Mouse (Mus musculus) lung, postnatal 10 days (tissue): Measurements from ENCODE around the gene Uhrf1bp1.
"Not testable (repeated sequence)": the region's sequence is repeated elsewhere in the genome, so short reads cannot be mapped to it uniquely, and the experiment has no call there.

ENCODE experiments used
- DNase-seq: peaks from one replicate; pipeline ENCODE4 v3.0.0; 2021

Gene Uhrf1bp1

DNA sequence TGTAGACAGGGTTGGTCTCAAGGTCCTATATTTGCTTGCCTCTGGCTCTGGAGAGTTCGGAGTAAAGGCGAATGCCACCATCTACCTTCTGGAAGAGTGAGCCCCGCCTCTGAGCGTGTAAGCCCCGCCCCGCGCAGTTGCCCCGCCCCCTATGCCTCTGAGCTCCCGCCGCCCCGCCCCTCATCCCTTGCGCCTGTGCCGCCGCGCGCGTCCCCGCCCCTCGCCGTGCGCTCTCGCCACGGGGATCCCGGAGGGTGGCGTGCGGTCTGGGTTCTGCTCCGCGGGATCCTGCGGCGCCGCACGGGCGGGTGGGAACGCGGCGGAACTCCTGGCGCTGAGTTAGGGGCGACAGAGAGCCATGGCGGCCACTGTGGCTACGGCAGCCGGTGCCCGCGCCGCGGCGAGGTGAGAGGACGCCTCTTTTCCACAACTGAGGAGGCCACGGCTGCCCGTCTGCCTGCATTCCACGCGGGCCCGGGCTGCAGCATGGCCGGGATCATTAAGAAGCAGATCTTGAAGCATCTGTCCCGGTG, at the start of gene Uhrf1bp1:
Gene Uhrf1bp1 (plus strand): TSS at position 177 of the 533 bp plus-strand sequence.
- peak; percentile 87 for DNase-seq

DNA sequence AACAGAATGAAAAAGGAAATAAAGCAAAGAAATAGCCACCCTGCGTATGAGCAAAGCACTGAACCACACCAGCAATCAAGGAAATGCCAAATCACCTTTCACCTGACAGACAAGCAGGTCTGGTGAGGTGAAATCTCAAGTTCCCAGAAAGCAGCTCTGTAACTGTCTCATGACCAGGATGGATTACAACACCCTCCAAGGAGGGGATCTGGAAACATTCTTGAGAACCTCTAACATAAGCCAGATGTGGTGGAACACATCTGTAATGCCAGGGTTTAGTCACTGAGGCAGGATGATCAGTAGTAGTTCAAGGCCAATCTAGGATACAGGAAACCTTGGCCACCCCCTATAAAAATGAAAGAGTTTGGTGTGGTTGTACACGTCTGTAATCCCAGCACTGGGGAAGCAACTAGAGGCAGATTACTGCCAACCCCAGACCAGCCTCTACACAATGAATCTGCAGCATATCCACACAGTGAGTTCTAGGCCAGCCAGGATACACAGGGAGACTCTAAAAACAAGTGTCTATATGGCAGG, 48.6 kb upstream of the Uhrf1bp1 start:
- DNase-seq, result no peak

GRCm38 (mm10) chr17:27810569-27811331, 45.5 kb upstream of the Uhrf1bp1 start:
- DNase-seq, result no peak

- DNase-seq, result no peak
These were observed 44.3 kb upstream of the Uhrf1bp1 start for GRCm38 (mm10) chr17:27811980-27812379.

DNA sequence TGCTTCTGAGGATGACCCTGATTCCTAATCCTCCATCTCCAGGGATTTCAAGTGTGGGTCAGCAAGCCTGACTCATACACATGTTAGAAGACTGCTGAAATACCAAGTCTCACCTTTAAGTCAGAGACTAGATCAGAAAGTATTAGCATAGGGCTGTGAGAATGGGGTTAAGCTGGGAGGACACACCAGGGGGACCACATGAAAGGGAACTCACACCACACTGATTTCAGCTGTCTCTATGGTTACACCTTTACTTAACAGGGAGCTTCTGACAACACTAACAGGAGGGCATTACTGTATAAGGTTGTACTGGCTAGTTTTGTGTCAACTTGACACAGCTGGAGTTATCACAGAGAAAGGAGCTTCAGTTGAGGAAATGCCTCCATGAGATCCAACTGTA, 41.6 kb upstream of the Uhrf1bp1 start:
- no peak for DNase-seq

DNA sequence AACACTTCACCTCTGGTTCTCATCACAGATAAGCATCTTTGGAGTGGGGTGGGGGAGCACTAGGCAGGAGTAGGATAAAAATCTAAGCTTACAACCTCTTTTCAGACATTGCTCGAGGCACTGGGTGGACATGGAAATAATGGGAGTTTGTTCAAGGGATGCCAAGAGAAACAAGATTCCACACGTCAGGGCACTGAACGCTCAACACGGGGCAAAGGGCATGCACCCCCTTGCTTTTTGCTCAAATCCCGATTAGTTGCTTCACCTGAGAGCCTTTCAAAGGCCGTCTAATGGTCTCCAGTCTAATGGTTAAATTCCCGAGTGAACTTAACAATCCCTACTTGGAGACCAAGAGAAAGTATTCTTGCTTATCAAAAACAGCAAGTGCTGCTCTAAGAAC, 37.2 kb upstream of the Uhrf1bp1 start:
- DNase-seq, result no peak

- DNase-seq, result peak; percentile 51
These were observed 36.7 kb upstream of the Uhrf1bp1 start for GRCm38 (mm10) chr17:27819521-27819970.

DNA sequence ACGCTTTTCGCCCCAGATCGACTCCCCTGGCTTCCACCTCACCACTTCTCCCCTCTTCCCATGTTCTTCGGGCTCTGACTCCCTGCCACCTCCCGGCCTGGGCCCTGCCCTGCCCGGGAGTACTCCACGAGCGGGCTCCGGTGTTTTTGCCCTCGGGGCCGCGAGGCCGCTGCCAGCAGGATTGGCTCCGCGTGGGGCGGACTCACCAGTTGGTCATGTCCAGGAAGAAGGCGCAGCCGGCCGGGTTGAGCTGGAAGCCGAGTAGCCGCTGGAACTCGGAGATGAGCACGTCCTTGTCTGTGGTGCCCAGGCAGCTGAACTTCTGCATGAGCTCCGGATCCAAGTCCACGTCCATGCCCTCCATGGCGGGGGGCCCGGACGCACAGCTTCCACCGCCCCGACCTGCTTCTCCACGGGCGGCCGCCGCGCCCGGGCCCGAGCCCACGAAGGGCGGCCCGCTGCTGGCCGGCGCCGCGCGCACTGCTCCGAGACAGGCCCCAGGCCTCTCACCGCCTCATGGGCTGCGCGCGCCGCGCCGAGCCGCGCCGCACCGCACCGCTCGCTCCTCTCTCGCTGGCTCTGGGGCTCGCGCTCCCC, 36.2 kb upstream of the Uhrf1bp1 start:
- peak; percentile 63 for DNase-seq

- DNase-seq, result peak; percentile 99
These were observed 35.5 kb upstream of the Uhrf1bp1 start, which contains the start of gene D17Wsu92e for GRCm38 (mm10) chr17:27820568-27821406. Gene D17Wsu92e (minus strand): TSS chr17:27820648.

- peak; percentile 45 for DNase-seq
These were observed 34.6 kb upstream of the Uhrf1bp1 start for GRCm38 (mm10) chr17:27821407-27822338.

DNA sequence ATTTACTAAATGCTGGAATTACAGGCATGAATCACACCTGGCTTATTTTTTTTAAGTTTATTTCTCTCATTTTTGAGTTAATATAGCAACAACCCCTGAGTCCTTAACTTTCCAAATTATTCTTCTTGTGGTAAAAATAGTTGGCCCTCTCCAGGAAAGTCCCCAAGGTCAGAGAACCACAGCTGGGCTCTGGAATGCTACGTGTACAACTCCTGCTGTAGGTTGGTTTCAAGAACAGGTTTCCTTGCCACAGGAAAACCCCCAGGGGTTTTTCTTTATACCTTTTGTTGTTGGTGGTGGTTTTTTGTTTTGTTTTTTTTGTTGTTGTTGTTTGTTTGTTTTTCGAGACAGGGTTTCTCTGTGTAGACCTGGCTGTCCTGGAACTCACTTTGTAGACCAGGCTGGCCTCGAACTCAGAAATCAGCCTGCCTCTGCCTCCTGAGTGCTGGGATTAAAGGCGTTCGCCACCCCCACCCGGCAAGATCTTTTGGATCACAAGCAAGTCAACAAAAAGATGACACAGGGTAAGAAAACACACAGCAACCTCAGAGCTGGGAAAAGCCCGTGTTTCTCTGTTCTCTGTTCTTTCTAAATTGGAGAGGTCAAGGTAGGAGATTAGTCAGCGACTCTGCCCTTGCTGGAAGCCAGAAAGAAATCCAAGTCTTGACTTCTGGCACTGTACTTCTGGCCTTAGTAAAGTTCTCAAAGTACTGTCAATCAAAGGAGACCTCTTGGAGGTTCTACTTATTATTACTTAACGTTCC, 32.9 kb upstream of the Uhrf1bp1 start:
- no peak for DNase-seq

GRCm38 (mm10) chr17:27824941-27825340, 31.3 kb upstream of the Uhrf1bp1 start:
- DNase-seq, result no peak

GRCm38 (mm10) chr17:27825539-27825938, 30.7 kb upstream of the Uhrf1bp1 start:
- DNase-seq, result no peak

- DNase-seq, result peak; percentile 92
These were observed 30.0 kb upstream of the Uhrf1bp1 start for GRCm38 (mm10) chr17:27825984-27826905.

DNA sequence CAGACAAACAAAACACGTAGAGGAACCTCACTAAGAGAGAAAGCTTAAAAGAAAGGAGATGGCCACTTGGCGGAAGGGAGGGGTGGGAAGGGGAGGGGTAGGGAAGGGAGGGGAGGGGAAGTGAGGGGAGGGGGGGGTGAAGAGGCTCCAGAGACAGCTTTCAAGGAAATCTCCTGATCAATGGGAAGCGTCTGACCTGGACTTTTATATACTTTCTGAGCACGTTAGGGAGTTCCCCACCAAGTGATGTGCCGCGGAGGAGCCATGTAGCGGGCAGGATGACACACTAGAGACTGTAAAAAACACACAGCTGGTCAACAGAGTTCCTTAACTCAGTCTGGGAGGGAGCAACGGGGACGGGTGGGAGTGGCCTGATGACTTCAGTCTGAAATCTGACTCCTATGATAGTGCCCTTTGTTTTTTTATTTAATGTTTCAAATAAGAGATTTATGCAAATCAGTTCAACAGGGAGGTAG, 29.3 kb upstream of the Uhrf1bp1 start:
- peak; percentile 84 for DNase-seq

DNA sequence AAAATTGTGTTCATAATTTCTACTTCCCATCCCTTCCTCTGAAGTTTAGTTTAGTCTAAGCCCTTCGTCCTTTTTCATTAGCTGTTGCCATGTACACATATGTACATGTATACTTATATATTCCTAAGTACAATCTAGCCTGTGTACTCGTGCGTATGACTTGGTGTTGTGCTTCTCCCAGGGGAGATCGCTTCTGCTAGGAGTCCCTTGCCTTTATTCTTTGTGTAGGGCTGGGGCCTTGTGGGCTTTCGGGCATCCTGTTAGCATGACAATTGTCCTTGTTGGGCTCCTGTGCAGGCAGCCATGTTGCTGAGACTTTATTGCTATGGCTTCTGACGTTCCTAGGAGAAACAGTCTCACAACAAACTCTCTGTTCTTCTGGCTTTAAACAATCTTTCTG, 28.7 kb upstream of the Uhrf1bp1 start:
- DNase-seq, result no peak

DNA sequence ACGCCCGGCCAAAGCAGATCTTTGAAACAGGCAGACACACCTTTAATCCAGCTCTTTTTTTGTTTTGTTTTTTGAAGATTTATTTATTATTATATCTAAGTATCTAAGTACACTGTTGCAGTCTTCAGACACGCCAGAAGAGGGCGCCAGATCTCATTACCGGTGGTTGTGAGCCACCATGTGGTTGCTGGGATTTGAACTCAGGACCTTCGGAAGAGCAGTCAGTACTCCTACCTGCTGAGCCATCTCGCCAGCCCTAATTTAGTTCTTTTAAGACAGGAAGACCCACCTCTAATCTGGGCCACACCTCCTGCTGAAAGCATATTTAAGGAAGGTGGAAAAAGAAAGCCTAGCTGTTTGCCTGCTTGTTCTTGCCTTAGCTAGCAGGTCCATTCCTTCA, 25.8 kb upstream of the Uhrf1bp1 start:
- DNase-seq, result peak; percentile 20

DNA sequence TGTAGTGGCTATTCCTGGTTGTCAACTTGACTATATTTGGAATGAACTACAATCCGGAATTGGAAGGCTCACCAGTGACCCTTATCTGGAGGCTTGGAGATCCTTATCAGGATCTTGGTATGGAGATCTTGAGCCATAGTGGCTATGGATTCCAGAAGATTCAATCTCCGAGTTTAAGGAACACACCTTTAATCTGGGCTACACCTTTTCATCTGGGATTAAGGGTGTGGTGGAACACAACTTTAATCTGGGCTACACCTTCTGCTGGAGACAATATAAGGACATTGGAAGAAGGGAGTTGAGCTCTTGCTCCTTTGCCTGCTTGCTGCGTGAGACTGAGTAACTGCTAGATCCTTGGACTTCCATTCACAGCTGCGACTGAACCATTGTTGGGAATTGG, 18.4 kb upstream of the Uhrf1bp1 start, which contains the start of gene Snrpc:
Gene Snrpc (plus strand): TSS at position 301 of the 400 bp plus-strand sequence.
- DNase-seq, result not testable (repeated sequence)

DNA sequence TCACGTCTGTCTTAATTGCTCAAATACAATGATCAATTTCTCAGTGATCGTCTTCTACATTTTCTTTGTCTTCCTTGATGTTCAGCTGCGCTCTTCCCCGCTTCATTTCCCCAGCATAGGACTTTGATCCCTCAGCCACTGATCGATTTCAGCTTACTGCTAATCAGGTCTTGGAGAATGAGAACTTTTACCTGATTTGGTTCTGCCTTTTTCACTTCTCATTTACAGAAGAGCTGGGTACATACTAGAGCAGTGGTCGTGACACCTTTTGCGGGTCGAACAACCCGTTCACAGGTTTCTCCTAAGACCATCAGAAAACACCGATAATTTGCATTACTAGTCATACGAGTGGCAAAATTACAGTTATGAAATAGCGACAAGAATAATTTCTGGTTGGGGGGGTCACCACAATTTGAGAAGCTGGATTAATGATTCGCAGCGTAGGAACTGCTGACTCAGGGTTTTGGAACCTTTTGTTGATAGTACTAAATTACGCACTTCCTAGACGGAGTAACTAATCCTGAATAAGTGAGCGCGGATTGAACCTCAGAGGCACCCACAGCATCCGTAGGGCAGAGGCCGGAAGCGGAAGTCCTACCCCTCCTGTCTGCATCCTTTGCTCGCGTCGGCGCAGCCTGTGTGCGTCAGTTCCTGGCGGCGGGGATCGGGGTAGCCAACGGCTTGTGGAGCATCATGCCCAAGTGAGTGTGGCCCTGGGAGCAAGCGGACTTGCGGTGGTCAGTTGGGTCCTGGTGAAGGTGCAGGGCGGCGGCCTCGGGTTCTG, 16.6 kb upstream of the Uhrf1bp1 start:
- DNase-seq, result peak; percentile 97
